Mouse (Mus musculus) stomach, embryonic 16.5 days (tissue): Measurements from ENCODE around the gene Izumo4. TPM values are rescaled to one million over a fixed set of nuclear protein-coding genes. Genes with fewer than 3 reads are reported as not detected.
A peak's percentile ranks its signal among the peaks of the same experiment; 100 is the strongest.

Source experiments
- ATAC-seq: fragments of 200-750 bp; cut with Nextera tagmentation; 2 replicates; pipeline ENCODE4 v1.8.0; 2017; ENCODE audit warnings: moderate number of reproducible peaks, moderate TSS enrichment; ENCODE audit not compliant: insufficient read depth, low FRiP score
- H3K27ac ChIP-seq: fragments of 300-500 bp; sonication (generic); 2 replicates; pipeline ENCODE4 v1.5.1; 2014; ENCODE audit warnings: low read length
- H3K27me3 ChIP-seq: fragments of 300-500 bp; sonication (generic); 2 replicates; pipeline ENCODE4 v1.6.1; 2014; ENCODE audit warnings: low read length, control low read depth, mixed read lengths; ENCODE audit not compliant: control insufficient read depth, insufficient read depth
- H3K36me3 ChIP-seq: fragments of 300-500 bp; sonication (generic); 2 replicates; pipeline ENCODE4 v1.6.1; 2014; ENCODE audit warnings: low read length; ENCODE audit not compliant: control insufficient read depth, insufficient read depth
- H3K4me1 ChIP-seq: fragments of 300-500 bp; sonication (generic); 2 replicates; pipeline ENCODE4 v1.6.1; 2014; ENCODE audit warnings: low read length, control low read depth, mixed read lengths; ENCODE audit not compliant: control insufficient read depth, insufficient read depth
- H3K4me2 ChIP-seq: fragments of 300-500 bp; sonication (generic); 2 replicates; pipeline ENCODE4 v1.6.1; 2014; ENCODE audit warnings: low read depth, low read length, mixed read lengths
- H3K4me3 ChIP-seq: fragments of 300-500 bp; sonication (generic); replicated peaks from 2 replicates; pipeline ENCODE4 v1.5.1; 2014; ENCODE audit warnings: mild to moderate bottlenecking, low read length
- H3K9ac ChIP-seq: fragments of 300-500 bp; sonication (generic); 2 replicates; pipeline ENCODE4 v1.6.1; 2014; ENCODE audit warnings: low read length
- H3K9me3 ChIP-seq: fragments of 300-500 bp; sonication (generic); replicated peaks from 2 replicates; pipeline ENCODE4 v1.6.1; 2016; ENCODE audit warnings: low read length, control low read depth; ENCODE audit not compliant: control insufficient read depth
- WGBS: fragments of 180-500 bp; shearing (Covaris S2); extraction: QIAGEN DNeasy Blood & Tissue Kit; methylation state at CpG from one replicate; pipeline ENCODE4 v1.1.7; 2014; 5-methylcytosine and 5-hydroxymethylcytosine counted together
- polyA plus RNA-seq: library from polyadenylated mRNA; unstranded; fragments of >200 nt; fragmentation: Nextera tagmentation; extraction: Ambion mirVana; gene quantifications from 2 replicates; pipeline ENCODE4 v1.2.1, GENCODE M21; 2015

The Izumo4 gene
- polyA plus RNA-seq: 25.5 and 28.7 TPM in 2 replicates

DNA sequence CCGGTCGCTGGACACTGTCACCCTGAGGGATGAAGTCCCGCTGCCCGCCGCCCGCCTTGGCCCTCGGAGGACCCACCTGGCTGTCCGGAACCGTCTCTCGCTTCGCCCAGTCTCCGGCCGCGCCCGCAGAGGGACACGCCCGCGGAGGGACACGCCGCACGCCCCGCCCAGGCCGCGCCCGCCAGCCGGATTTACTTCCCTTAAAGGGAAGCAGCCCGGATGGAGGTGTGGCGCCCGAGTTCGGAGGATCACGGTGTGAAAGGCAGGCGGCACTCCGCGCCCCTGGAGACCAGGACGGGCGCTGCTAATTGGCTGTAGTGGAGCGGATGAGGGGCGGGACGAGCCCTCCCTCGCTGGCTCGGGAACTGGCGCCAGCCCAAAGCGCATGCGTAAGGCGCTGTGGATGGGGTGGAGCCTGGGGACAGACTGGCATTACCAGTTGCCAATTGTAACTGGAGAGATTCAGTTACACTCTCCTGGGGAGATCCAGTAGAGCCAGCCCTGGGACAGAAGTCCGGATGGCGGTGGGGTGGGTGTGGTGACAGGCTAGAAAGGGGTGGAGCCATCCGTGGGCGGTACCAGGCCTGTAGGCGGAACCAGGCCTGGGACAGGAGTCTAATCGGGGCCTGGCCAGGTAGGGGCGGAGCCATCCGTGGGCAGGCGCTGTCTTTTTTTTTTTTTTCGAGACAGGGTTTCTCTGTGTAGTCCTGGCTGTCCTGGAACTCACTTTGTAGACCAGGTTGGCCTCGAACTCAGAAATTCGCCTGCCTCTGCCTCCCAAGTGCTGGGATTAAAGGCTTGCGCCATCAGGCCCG lies at the start of gene Izumo4, which contains the start of gene Mob3a:
TSS of gene Izumo4 (plus strand) at position 464 of the 815 bp plus-strand sequence.
TSS of gene Mob3a (minus strand) at position 257 of the 815 bp plus-strand sequence.
- Histone ChIP-seq H3K9ac (peak within 1 kb of the TSS; percentile 79), H3K36me3 (no peaks in the 10 kb centered on the region), H3K4me1 (peaks cover 23% of the 10 kb centered on the region), H3K4me3 (peak within 1 kb of the TSS; percentile 69), H3K9me3 (no peaks in the 10 kb centered on the region), H3K4me2 (peak within 1 kb of the TSS; percentile 78), H3K27me3 (no peaks in the 10 kb centered on the region), H3K27ac (peak within 1 kb of the TSS; percentile 82)
- peak; percentile 96 for ATAC-seq
- under 1% methylated on average over 59 of the region's 59 CpGs for WGBS

DNA sequence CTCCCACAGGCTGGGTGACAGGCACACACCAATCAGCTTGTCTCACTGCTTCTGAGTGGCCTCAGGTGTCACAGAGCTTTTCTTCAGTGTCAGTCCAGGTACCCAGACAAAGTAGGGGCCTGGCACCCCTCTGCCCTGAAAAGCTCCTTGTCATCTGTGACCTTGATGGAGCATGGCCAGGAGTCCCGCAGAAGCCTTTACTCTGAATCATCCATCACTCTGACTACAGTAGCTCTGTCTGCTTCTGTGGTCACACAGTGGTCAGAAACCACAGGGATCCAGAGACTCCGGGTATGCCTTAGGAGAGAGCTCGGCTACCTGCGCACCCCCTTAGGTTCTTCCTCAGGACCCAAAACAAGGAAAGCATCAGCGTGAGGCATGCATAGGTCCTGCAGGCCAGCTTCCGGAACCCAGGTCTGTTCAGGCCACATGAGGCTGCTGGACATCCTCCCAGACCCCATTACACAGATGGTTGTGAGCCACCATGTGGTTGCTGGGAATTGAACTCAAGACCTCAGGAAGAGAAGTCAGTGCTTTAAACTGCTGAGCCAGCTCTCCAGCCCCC lies 48.7 kb upstream of the Izumo4 start:
- no peak overlapping the region for H3K4me3 ChIP-seq
- H3K9me3 ChIP-seq: no peaks in the 10 kb centered on the region
- no peak overlapping the region for H3K27ac ChIP-seq
- no peak for ATAC-seq
- no peak overlapping the region for H3K4me2 ChIP-seq
- H3K9ac ChIP-seq: no peak overlapping the region
- no peaks in the 10 kb centered on the region for H3K36me3 ChIP-seq
- peaks cover 16% of the 10 kb centered on the region for H3K4me1 ChIP-seq
- 81% methylated on average over 6 of the region's 6 CpGs for WGBS
- no peaks in the 10 kb centered on the region for H3K27me3 ChIP-seq

DNA sequence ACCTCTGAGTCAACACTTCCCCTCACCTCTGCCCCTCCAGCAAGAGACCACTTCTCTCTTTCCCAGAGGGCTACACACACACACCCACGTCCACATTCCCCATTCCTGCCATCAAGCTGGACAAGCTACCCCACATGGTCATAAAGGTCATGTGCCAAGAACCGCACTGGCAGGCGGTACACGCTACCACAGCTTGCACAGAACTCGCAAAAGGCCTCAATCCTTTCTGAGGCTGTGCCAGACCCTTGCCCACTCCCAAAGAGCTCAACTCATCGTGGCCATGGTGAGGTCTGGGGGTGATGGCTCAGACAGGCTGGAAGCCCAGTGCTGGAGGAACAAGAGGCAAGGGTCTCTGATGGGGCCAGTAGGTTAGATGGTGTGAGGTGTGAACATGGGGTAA lies 47.1 kb upstream of the Izumo4 start:
- Histone ChIP-seq H3K4me3 (peak overlapping the region; percentile 71; the same call in 1 of the 2 replicates), H3K9ac (peak overlapping the region; percentile 88; the same call in 1 of the 2 replicates), H3K36me3 (no peaks in the 10 kb centered on the region), H3K4me1 (peaks cover 21% of the 10 kb centered on the region), H3K27me3 (no peaks in the 10 kb centered on the region), H3K27ac (no peak overlapping the region), H3K9me3 (no peaks in the 10 kb centered on the region), H3K4me2 (peak overlapping the region; percentile 92)
- 78% methylated on average over 6 of the region's 6 CpGs for WGBS
- ATAC-seq: no peak

DNA sequence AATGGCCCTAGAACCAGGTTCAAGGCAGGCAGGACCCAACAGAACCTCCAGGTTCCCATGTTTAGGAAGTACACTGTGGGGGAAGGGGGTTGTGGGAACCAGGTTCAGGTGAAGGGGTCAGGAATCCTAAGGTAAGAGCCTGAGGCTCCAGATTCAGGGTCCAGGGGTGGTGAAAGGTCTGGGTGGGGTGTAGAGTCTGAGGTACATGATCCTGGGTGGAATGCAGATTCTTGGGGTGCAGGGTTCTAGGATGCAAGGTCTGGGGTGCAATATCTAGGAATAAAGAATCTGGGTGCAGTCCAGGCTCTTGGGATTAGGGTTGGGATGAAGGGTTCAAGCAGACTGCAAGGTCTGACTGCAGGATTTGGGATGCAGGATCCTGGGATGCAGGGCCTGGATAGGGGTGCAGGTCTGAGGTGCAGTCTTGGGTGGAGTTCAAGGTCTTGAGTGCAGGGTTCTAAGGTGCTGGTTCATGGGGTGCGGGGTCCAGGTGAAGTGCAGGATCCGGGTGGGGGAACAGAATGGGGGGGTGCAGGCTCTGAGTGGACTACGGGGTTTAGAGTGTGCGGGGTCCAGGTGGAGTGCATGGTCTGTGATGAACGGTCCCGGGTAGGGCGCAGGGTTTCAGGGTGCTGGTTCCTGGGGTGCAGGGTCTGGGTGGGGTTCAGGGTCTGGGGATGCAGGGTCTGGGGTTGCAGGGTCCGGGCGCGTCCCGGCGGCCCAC lies 46.4 kb upstream of the Izumo4 start:
- Histone ChIP-seq H3K27me3 (no peaks in the 10 kb centered on the region), H3K9ac (peak overlapping the region; percentile 88), H3K9me3 (no peaks in the 10 kb centered on the region), H3K4me1 (peaks cover 21% of the 10 kb centered on the region), H3K4me3 (peak overlapping the region; percentile 71), H3K36me3 (no peaks in the 10 kb centered on the region), H3K27ac (peak overlapping the region; percentile 21), H3K4me2 (peak overlapping the region; percentile 92)
- ATAC-seq: peak; percentile 23; the same call in 1 of the 2 replicates
- 2% methylated on average over 12 of the region's 12 CpGs for whole genome bisulfite sequencing

DNA sequence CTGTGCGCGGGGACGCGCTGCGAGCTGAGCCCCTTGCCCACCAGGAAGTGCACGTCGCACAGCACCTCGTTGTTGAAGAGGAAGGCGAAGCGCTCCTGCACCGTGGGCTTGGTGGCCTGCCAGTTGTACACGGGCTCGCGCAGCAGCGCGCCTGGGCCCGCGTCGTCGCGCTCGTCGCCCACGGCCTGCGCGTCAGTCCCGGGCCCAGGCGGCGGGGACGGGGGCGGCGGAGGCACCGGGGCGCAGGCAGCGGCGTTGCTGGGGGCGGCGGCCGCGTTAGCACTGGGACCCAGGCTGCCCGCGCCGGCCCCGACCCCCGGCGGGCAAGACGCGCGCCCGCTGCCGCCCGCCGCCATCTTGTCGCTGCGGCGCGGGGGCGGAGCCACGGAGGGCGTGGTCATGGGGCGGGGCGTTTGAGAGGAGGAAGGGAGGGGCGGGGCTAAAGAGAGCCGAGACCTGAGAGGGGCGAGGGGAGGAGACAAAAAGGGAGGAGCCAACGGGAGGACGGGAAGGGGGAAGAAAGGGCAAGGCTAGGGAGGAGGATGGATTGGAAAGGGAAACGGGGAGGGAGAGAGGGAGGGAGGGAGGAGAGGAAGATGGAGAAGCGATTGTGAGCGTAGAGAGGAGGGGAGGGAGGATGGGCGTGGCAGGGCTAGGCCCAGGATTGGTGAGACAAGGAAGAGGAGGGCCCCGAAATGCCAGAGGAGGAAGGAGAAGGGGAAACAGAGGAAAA lies 45.7 kb upstream of the Izumo4 start:
- Histone ChIP-seq H3K9me3 (no peaks in the 10 kb centered on the region), H3K36me3 (no peaks in the 10 kb centered on the region), H3K4me2 (peak overlapping the region; percentile 92), H3K4me1 (peaks cover 21% of the 10 kb centered on the region), H3K27ac (peak overlapping the region; percentile 96), H3K27me3 (no peaks in the 10 kb centered on the region), H3K4me3 (peak overlapping the region; percentile 71), H3K9ac (peak overlapping the region; percentile 88)
- peak; percentile 92 for ATAC-seq
- WGBS: under 1% methylated on average over 71 of the region's 72 CpGs

DNA sequence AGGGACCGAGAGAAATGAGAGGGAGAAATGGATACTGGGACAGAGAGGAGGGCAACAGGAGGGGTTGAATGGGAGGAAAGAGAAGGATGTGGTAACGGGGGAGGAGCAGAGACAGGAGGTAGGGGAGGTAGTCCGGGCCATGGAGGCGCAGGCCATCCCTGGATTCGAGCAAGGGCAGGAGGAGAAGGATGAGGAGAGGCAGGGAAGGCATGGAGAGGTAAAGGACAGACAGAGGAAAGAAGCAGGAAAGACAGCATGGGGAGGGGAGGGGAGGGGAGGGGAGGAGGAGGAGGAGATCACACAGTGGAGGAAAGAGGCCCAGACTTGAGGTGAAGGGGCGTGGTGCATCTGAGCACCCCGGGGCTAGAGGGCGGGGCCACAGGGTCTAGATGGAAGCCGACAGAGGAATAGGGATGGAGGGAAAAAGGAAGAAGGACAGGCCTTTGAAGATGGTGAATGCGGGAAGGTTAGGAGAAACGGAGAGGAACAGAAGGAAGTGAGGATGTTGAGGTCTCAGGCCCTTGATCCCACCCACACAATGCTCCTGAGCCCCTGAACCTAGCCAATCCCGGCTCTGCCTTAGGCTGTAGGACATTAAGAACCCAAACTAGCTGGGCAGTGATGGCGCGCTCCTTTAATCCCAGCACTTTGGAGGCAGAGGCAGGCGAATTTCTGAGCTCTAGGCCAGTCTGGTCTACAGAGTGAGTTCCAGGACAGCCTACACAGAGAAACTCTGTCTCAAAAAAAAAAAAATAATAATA lies 44.9 kb upstream of the Izumo4 start, which contains the start of gene Btbd2:
TSS of gene Btbd2 (minus strand) at position 209 of the 761 bp plus-strand sequence.
- peaks cover 21% of the 10 kb centered on the region for H3K4me1 ChIP-seq
- peak within 1 kb of the TSS; percentile 88 for H3K9ac ChIP-seq
- WGBS: 18% methylated on average over 15 of the region's 15 CpGs
- H3K27me3 ChIP-seq: no peaks in the 10 kb centered on the region
- peak; percentile 7; the same call in 1 of the 2 replicates for ATAC-seq
- peak within 1 kb of the TSS; percentile 96 for H3K27ac ChIP-seq
- H3K4me2 ChIP-seq: peak within 1 kb of the TSS; percentile 92
- H3K36me3 ChIP-seq: no peaks in the 10 kb centered on the region
- H3K4me3 ChIP-seq: peak within 1 kb of the TSS; percentile 71
- H3K9me3 ChIP-seq: no peaks in the 10 kb centered on the region

DNA sequence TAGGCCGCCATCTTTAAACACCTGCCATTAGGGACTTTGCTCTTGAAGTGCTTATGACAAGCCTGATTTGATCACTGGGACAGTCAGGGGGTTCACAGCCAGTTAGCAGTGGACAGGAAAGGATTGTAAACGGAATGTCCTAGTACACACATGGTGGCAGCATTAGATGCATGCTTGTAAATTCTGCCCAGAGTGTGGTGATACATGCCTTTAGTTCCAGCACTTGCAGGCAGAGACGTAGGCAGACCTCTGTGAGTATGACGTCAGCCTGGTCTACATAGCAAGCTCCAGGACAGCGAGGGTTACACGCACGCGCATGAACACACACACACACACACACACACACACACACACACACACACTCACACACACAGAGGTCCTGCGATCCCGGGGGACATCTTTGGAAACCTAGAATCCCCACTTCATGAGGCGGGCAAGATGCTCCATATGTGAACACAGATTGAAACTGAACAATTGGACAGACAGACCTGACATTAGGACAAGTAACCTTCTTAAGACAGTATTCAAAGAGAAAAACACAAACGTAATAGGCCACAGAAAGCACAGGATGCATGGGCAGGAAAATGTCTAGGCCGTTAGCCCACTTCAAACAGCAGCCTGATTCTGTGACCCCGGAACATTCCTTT lies 43.7 kb upstream of the Izumo4 start:
- Histone ChIP-seq H3K4me1 (peaks cover 24% of the 10 kb centered on the region), H3K9ac (no peak overlapping the region), H3K27me3 (no peaks in the 10 kb centered on the region), H3K36me3 (no peaks in the 10 kb centered on the region), H3K4me2 (no peak overlapping the region), H3K4me3 (no peak overlapping the region), H3K27ac (peak overlapping the region; percentile 4; the same call in 1 of the 2 replicates), H3K9me3 (no peaks in the 10 kb centered on the region)
- WGBS: 82% methylated on average over 14 of the region's 14 CpGs
- no peak for ATAC-seq
